ENCODE assay signal across 19 mouse cellular contexts in genomic region chr1:179341589-179341988, GRCm38 (mm10).
DNase-seq lines count a peak whose midpoint lies in the region; ATAC-seq lines count a peak whose summit lies in the region.
"Had no signal": no experiment of that assay in that cellular context is flagged by ENCODE, and none has a peak within 500 bp of the region (broad histone marks: within the 10 kb centered on the region; RNA-seq: fewer than 3 reads in every experiment).

No protein-coding gene starts in this region.

- 79% methylated on average over 1 of the region's 1 CpGs for WGBS in kidney, embryonic 14.5 days
- 45% methylated on average over 1 of the region's 1 CpGs for WGBS in kidney, embryonic 16.5 days

- H3K4me2 ChIP-seq in kidney, embryonic 14.5 days (replicated peaks; ENCODE audit: low read depth, low read length), result no peak overlapping the region
- H3K4me2 ChIP-seq in kidney, embryonic 16.5 days (replicated peaks; ENCODE audit: low read depth, low read length), result no peak overlapping the region
- H3K4me2 ChIP-seq: embryonic facial prominence, embryonic 12.5 days; forebrain, embryonic 13.5 days; forebrain, embryonic 15.5 days had no signal

- H3K36me3 ChIP-seq in kidney, embryonic 14.5 days (ENCODE audit: control insufficient read depth, insufficient read depth, low read length), result no peaks in the 10 kb centered on the region
- no peaks in the 10 kb centered on the region for H3K36me3 ChIP-seq in kidney, embryonic 16.5 days (ENCODE audit: insufficient read depth, low read length)
- H3K36me3 ChIP-seq: embryonic facial prominence, embryonic 10.5 days; embryonic facial prominence, embryonic 12.5 days; forebrain, embryonic 15.5 days had no signal

- no peaks in the 10 kb centered on the region for H3K9me3 ChIP-seq in kidney, embryonic 14.5 days (ENCODE audit: control insufficient read depth, low read length)
- no peaks in the 10 kb centered on the region for H3K9me3 ChIP-seq in kidney, embryonic 16.5 days (ENCODE audit: low read length)
- H3K9me3 ChIP-seq: embryonic facial prominence, embryonic 10.5 days; embryonic facial prominence, embryonic 12.5 days; forebrain, embryonic 13.5 days; forebrain, embryonic 15.5 days had no signal

- H3K27ac ChIP-seq in kidney, embryonic 14.5 days (ENCODE audit: low read depth, low read length), result no peak overlapping the region
- H3K27ac ChIP-seq in kidney, embryonic 16.5 days (ENCODE audit: low read length), result peak overlapping the region; percentile 37; the same call in 1 of the 2 replicates
- H3K27ac ChIP-seq: embryonic facial prominence, embryonic 10.5 days; embryonic facial prominence, embryonic 12.5 days; forebrain, embryonic 13.5 days; forebrain, embryonic 15.5 days had no signal

- no peak for ATAC-seq in kidney, embryonic 14.5 days (ENCODE audit: low FRiP score, low TSS enrichment)
- peak; percentile 90 for ATAC-seq in kidney, embryonic 16.5 days (ENCODE audit: low FRiP score, low TSS enrichment)
- ATAC-seq: activated CD4-positive, CD25-positive, alpha-beta regulatory T cell, adult 4 months; forebrain, embryonic 13.5 days; forebrain, embryonic 15.5 days had no signal

- no peaks in the 10 kb centered on the region for H3K4me1 ChIP-seq in kidney, embryonic 14.5 days (ENCODE audit: control insufficient read depth, insufficient read depth, low read length)
- no peaks in the 10 kb centered on the region for H3K4me1 ChIP-seq in kidney, embryonic 16.5 days (ENCODE audit: insufficient read depth, low read length)
- H3K4me1 ChIP-seq: forebrain, embryonic 15.5 days had no signal

- peak; percentile 19 for DNase-seq in kidney, adult 9 months
- DNase-seq in kidney, postnatal 25 days, result no peak
- DNase-seq in R1 (ENCODE audit: low read depth, low spot score), result peak; percentile 25
- DNase-seq in layer of hippocampus, adult 9-11 months, result no peak
- DNase-seq: adrenal gland, adult 8-10 months; adrenal gland, postnatal 14 days; adrenal gland, postnatal 36 days; cerebellum, adult 11-12 months; cerebellum, adult 2 months; cerebellum, adult 9-10 months; cerebellum, postnatal 10 days; cerebellum, postnatal 25 days had no signal

- H3K4me3 ChIP-seq in kidney, embryonic 14.5 days (ENCODE audit: low read length), result no peak overlapping the region
- H3K4me3 ChIP-seq in kidney, embryonic 16.5 days (ENCODE audit: low read length), result no peak overlapping the region
- H3K4me3 ChIP-seq: embryonic facial prominence, embryonic 10.5 days; embryonic facial prominence, embryonic 12.5 days; forebrain, embryonic 13.5 days; forebrain, embryonic 15.5 days had no signal

- H3K9ac ChIP-seq in kidney, embryonic 14.5 days (ENCODE audit: low read depth, low read length), result no peak overlapping the region
- no peak overlapping the region for H3K9ac ChIP-seq in kidney, embryonic 16.5 days (replicated peaks; ENCODE audit: low read length)
- H3K9ac ChIP-seq: embryonic facial prominence, embryonic 12.5 days; forebrain, embryonic 13.5 days; forebrain, embryonic 15.5 days had no signal

- H3K27me3 ChIP-seq in kidney, embryonic 14.5 days (ENCODE audit: control insufficient read depth, insufficient read depth, low read length), result no peaks in the 10 kb centered on the region
- H3K27me3 ChIP-seq in kidney, embryonic 16.5 days (ENCODE audit: insufficient read depth, low read length), result no peaks in the 10 kb centered on the region
- H3K27me3 ChIP-seq: embryonic facial prominence, embryonic 12.5 days; forebrain, embryonic 13.5 days; forebrain, embryonic 15.5 days had no signal

Comparison
In these comparisons a context has a peak if more than half of its experiments do, and no peak if none do; other contexts are left out.
1. DNase-seq: peak in kidney, adult 9 months (single experiment) and R1 (single experiment); none in kidney, postnatal 25 days (0 of 2) and layer of hippocampus, adult 9-11 months (single experiment).